Mouse (Mus musculus) heart, postnatal 25 days (tissue): ENCODE results near the gene 2810006K23Rik. TPM values are rescaled to one million over a fixed set of nuclear protein-coding genes. Genes with fewer than 3 reads are reported as not detected.
"Not testable (repeated sequence)": the region's sequence is repeated elsewhere in the genome, so short reads cannot be mapped to it uniquely, and the experiment has no call there.

Experiments used
- DNase-seq: peaks from one replicate; pipeline ENCODE4 v3.0.0; 2022; ENCODE audit warnings: low spot score
- intact Hi-C: fragments of 180-260 bp; cut with DNase I; formaldehyde crosslinking; loops from one replicate; pipeline ENCODE4 v1.15.1; 2025
- total RNA-seq, 2 experiments: library from RNA; stranded (reverse); gene quantifications; 2 replicates each; pipeline ENCODE4 v1.2.3; 2021

The 2810006K23Rik gene
- total RNA-seq, 2 experiments from 2014 or later: 10.5 to 13.6 TPM

- not testable (repeated sequence) for DNase-seq
Observed at GRCm38 (mm10) chr5:124341753-124342339, 14.0 kb downstream of the 2810006K23Rik start.

GRCm38 (mm10) chr5:124342897-124343296, 15.0 kb downstream of the 2810006K23Rik start:
- no peak for DNase-seq
- intact Hi-C loops: no loop called here

More at GRCm38 (mm10) chr5:124341753-124342339, 14.0 kb downstream of the 2810006K23Rik start:
- intact Hi-C loops: not testable (repeated sequence)

GRCm38 (mm10) chr5:124349196-124349595, 21.3 kb downstream of the 2810006K23Rik start:
- DNase-seq: peak; percentile 36
- intact Hi-C loops: no loop called here

GRCm38 (mm10) chr5:124350350-124350749, 22.5 kb downstream of the 2810006K23Rik start:
- intact Hi-C loops: loop anchor here (10.0 kb wide), 1 partner anchor 184 kb away; the partner anchor contains the start of gene Rilpl1
- DNase-seq: no peak

- intact Hi-C loops: loop anchor here (10.0 kb wide), 1 partner anchor 184 kb away; the partner anchor contains the start of gene Rilpl1
- peak; percentile 42 for DNase-seq
Observed at GRCm38 (mm10) chr5:124351111-124351560, 23.2 kb downstream of the 2810006K23Rik start.

- no peak for DNase-seq
- intact Hi-C loops: loop anchor here (2.0 to 10.0 kb wide), 2 partner anchors 23 to 183 kb away; partner anchors contain the start of genes 2810006K23Rik and Rilpl1
Observed at GRCm38 (mm10) chr5:124351604-124352003, 23.7 kb downstream of the 2810006K23Rik start.

GRCm38 (mm10) chr5:124352141-124352920, 24.4 kb downstream of the 2810006K23Rik start:
- peak; percentile 72 for DNase-seq
- intact Hi-C loops: loop anchor here (2.0 to 10.0 kb wide), 2 partner anchors 24 to 182 kb away; partner anchors contain the start of genes 2810006K23Rik and Rilpl1

GRCm38 (mm10) chr5:124353011-124353725, 25.3 kb downstream of the 2810006K23Rik start:
- peak; percentile 16 for DNase-seq
- intact Hi-C loops: loop anchor here (2.0 to 10.0 kb wide), 2 partner anchors 24 to 182 kb away; partner anchors contain the start of genes 2810006K23Rik and Rilpl1

GRCm38 (mm10) chr5:124353726-124354547, 26.0 kb downstream of the 2810006K23Rik start:
- DNase-seq: peak; percentile 33
- intact Hi-C loops: loop anchor here (2.0 to 10.0 kb wide), 2 partner anchors 25 to 181 kb away; partner anchors contain the start of genes 2810006K23Rik and Rilpl1

- peak; percentile 27 for DNase-seq
- intact Hi-C loops: loop anchor here (10.0 kb wide), 1 partner anchor 180 kb away; the partner anchor contains the start of gene Rilpl1
Observed at GRCm38 (mm10) chr5:124354574-124355424, 26.9 kb downstream of the 2810006K23Rik start.

- no peak for DNase-seq
- intact Hi-C loops: loop anchor here (10.0 kb wide), 1 partner anchor 179 kb away; the partner anchor contains the start of gene Rilpl1
Observed at GRCm38 (mm10) chr5:124355425-124355959, 27.6 kb downstream of the 2810006K23Rik start.

GRCm38 (mm10) chr5:124356695-124357094, 28.8 kb downstream of the 2810006K23Rik start:
- intact Hi-C loops: loop anchor here (10.0 kb wide), 1 partner anchor 178 kb away; the partner anchor contains the start of gene Rilpl1
- DNase-seq: no peak

- DNase-seq: no peak
Observed at GRCm38 (mm10) chr5:124359641-124360040, 31.8 kb downstream of the 2810006K23Rik start.

GRCm38 (mm10) chr5:124362982-124363381, 35.1 kb downstream of the 2810006K23Rik start, which contains the start of gene Cdk2ap1:
Gene Cdk2ap1, minus strand, starts transcription at chr5:124363082.
- intact Hi-C loops, DNase-seq: not testable (repeated sequence)

More at GRCm38 (mm10) chr5:124359641-124360040, 31.8 kb downstream of the 2810006K23Rik start:
- intact Hi-C loops: loop anchor here (10.0 kb wide), 1 partner anchor 175 kb away; the partner anchor contains the start of gene Rilpl1

- intact Hi-C loops: no loop called here
- DNase-seq: no peak
Observed at GRCm38 (mm10) chr5:124364173-124364918, 36.5 kb downstream of the 2810006K23Rik start.

GRCm38 (mm10) chr5:124365754-124366153, 37.9 kb downstream of the 2810006K23Rik start:
- intact Hi-C loops: no loop called here
- no peak for DNase-seq

- intact Hi-C loops: no loop called here
- DNase-seq: no peak
Observed at GRCm38 (mm10) chr5:124366721-124367120, 38.8 kb downstream of the 2810006K23Rik start.
